In genomic region chr16:21332862-21333222, GRCm38 (mm10) we compare ENCODE assay signal across 8 mouse cellular contexts.
A peak's percentile ranks its signal among the peaks of the same experiment; 100 is the strongest.
DNase-seq lines count a peak whose midpoint lies in the region; ATAC-seq and TF ChIP-seq lines count a peak whose summit lies in the region.

No protein-coding gene starts in this region.

- WGBS in kidney, embryonic 15.5 days, result under 1% methylated on average over 14 of the region's 14 CpGs
- WGBS in hindbrain, embryonic 16.5 days, result 1% methylated on average over 14 of the region's 14 CpGs
- WGBS in midbrain, postnatal 0 days, result 2% methylated on average over 14 of the region's 14 CpGs

- H3K4me1 ChIP-seq in kidney, embryonic 15.5 days, result peaks cover 20% of the 10 kb centered on the region
- peaks cover 21% of the 10 kb centered on the region for H3K4me1 ChIP-seq in hindbrain, embryonic 16.5 days (ENCODE audit: control insufficient read depth, insufficient read depth, low read depth, low read length)
- 0 out of 2 replicates have a peak, but pooled peaks cover 4% of the 10 kb centered on the region for H3K4me1 ChIP-seq in midbrain, postnatal 0 days (ENCODE audit: insufficient read depth, low read length)

- peak overlapping the region; percentile 68 for H3K9ac ChIP-seq in kidney, embryonic 15.5 days
- peak overlapping the region; percentile 72 for H3K9ac ChIP-seq in hindbrain, embryonic 16.5 days (ENCODE audit: low read depth, low read length)
- H3K9ac ChIP-seq in midbrain, postnatal 0 days (replicated peaks; ENCODE audit: low read length, poor library complexity, severe bottlenecking), result peak overlapping the region; percentile 84

- H3K4me3 ChIP-seq in kidney, embryonic 15.5 days (replicated peaks), result peak overlapping the region; percentile 66
- H3K4me3 ChIP-seq in hindbrain, embryonic 16.5 days (ENCODE audit: low read length), result peak overlapping the region; percentile 61
- peak overlapping the region; percentile 60 for H3K4me3 ChIP-seq in midbrain, postnatal 0 days (ENCODE audit: low read depth, low read length)

- no peak; the same call in 1 of the 2 replicates for ATAC-seq in kidney, embryonic 15.5 days (replicated peaks; ENCODE audit: low FRiP score)
- no peak for ATAC-seq in hindbrain, embryonic 16.5 days
- ATAC-seq in midbrain, postnatal 0 days (ENCODE audit: low FRiP score), result no peak; the same call in 1 of the 2 replicates

- H3K27ac ChIP-seq in kidney, embryonic 15.5 days, result peak overlapping the region; percentile 93
- H3K27ac ChIP-seq in hindbrain, embryonic 16.5 days (ENCODE audit: low read depth, low read length), result peak overlapping the region; percentile 96
- H3K27ac ChIP-seq in midbrain, postnatal 0 days (ENCODE audit: low read depth, low read length), result peak overlapping the region; percentile 99

- no peak for TF ChIP-seq CTCF in midbrain, postnatal 0 days (IDR thresholded peaks at IDR 0.05)

- H3K36me3 ChIP-seq in kidney, embryonic 15.5 days, result 0 out of 2 replicates have a peak, but pooled peaks cover 4% of the 10 kb centered on the region
- no peaks in the 10 kb centered on the region for H3K36me3 ChIP-seq in hindbrain, embryonic 16.5 days (ENCODE audit: control insufficient read depth, insufficient read depth, low read length)
- H3K36me3 ChIP-seq in midbrain, postnatal 0 days (ENCODE audit: insufficient read depth, low read length), result no peaks in the 10 kb centered on the region

- no peak for DNase-seq in kidney, postnatal 4 days
- DNase-seq in c-Kit-positive CD71-positive TER-119-negative erythroid progenitor cells, embryonic 14.5 days (ENCODE audit: low read depth), result peak; percentile 40
- DNase-seq in midbrain, postnatal 0 days (ENCODE audit: low spot score), result no peak
- no peak for DNase-seq in layer of hippocampus, adult 11-12 months (ENCODE audit: low spot score)
- no peak for DNase-seq in frontal cortex, postnatal 25 days (ENCODE audit: low spot score in 2 of 2)
- no peak for DNase-seq in frontal cortex, postnatal 10 days (ENCODE audit: low spot score in 2 of 2)

- peak overlapping the region; percentile 82 for H3K4me2 ChIP-seq in kidney, embryonic 15.5 days
- H3K4me2 ChIP-seq in hindbrain, embryonic 16.5 days (ENCODE audit: low read length), result peak overlapping the region; percentile 98
- H3K4me2 ChIP-seq in midbrain, postnatal 0 days (ENCODE audit: low read depth, low read length, poor library complexity, severe bottlenecking), result peak overlapping the region; percentile 79

- no peaks in the 10 kb centered on the region for H3K27me3 ChIP-seq in kidney, embryonic 15.5 days
- H3K27me3 ChIP-seq in hindbrain, embryonic 16.5 days (replicated peaks; ENCODE audit: control insufficient read depth, insufficient read depth, low read length), result no peaks in the 10 kb centered on the region
- H3K27me3 ChIP-seq in midbrain, postnatal 0 days (ENCODE audit: insufficient read depth, low read length), result no peaks in the 10 kb centered on the region

- H3K9me3 ChIP-seq in kidney, embryonic 15.5 days (replicated peaks), result no peaks in the 10 kb centered on the region
- H3K9me3 ChIP-seq in hindbrain, embryonic 16.5 days (ENCODE audit: control insufficient read depth, low read length), result no peaks in the 10 kb centered on the region
- H3K9me3 ChIP-seq in midbrain, postnatal 0 days (ENCODE audit: low read length), result no peaks in the 10 kb centered on the region
